Mouse (Mus musculus): ENCODE results near the gene Ttc9.
A peak's percentile ranks its signal among the peaks of the same experiment; 100 is the strongest.

Gene Ttc9

DNA sequence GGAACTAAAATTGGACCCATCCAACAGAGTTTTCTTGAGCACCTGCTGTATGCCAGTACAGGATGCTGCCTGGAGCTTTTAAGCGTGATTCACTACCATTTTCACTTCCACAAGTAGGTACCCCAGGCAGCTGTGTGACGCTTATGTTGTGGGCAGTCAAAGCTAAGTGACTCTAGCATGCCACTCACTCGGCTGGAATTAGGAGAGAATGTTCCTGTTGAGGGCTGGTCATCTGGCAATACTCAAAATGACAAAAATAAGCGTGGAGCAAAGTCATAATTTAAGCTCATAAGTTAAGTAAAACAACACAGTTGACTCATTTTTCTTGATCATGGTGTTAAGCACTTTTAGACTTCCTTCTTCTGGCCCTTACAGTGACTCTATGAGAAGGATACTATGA is 31.0 kb downstream of the Ttc9 start:
- DNase-seq, result no peak

GRCm38 (mm10) chr12:81663116-81663515 is 32.1 kb downstream of the Ttc9 start:
- DNase-seq, result no peak

DNA sequence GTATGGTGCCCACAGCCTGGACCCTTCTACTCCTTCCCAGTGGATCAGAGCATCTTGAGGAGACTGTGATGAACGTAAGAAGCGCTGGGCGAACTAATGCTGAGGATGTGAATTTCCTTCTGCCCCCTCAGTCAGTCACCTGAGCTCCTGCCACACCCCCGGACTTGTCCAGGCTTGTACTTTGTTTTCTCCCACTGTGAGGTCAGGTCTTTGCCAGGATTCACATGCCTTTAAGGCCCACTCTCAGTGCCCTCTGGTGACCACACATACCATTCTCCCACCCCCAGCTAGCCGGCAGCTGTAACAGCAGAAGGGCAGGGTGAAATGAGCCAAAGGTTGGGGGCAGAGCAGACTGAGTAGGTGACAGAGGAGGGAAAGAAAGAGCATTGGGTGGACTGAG is 32.9 kb downstream of the Ttc9 start:
- DNase-seq, result no peak

GRCm38 (mm10) chr12:81668406-81668805 is 37.4 kb downstream of the Ttc9 start:
- DNase-seq, result no peak

- no peak for DNase-seq
Observed at GRCm38 (mm10) chr12:81675557-81675956, 44.5 kb downstream of the Ttc9 start.

GRCm38 (mm10) chr12:81679807-81680529 is 48.9 kb downstream of the Ttc9 start:
- DNase-seq, result no peak

- DNase-seq, result no peak
Observed at GRCm38 (mm10) chr12:81683395-81683794, 52.3 kb downstream of the Ttc9 start.

DNA sequence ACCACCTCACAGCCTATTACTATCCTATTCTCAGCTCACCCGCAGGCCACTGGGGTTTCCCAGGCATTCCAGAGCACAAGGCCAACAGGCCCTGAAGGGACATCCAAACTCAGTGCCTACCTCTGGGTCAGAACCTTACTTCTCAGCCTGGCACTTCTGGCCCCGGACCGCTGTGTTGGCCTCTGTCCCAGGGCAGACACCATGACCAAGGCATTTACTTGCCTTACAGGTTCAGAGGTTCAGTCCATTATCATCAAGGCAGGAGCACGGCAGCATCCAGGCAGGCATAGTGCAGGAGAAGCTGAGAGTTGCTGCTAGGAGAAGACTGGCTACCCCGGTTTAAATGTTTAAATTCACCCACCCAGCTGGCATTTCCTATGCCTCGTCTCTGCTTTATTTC is 53.0 kb downstream of the Ttc9 start:
- DNase-seq, result no peak

DNA sequence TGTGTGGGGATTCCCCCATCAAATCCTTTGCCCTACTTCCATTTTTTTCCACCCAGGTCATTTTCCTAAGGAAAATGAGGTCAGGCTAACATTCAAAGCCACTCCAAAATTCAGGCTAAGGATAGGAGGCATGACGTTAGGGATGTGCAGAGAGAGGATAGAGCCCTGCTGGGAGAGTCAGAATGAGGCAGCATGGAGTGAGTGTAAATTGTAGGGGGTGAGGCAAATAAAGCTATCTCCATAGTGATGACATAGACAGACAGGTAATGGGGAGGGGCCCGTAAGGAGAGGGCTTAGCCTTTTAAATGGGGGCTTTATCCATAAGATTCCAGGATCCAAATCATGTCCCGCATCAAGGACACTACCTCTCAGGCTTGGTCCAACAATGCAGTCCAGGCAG is 54.9 kb downstream of the Ttc9 start:
- no peak for DNase-seq

DNA sequence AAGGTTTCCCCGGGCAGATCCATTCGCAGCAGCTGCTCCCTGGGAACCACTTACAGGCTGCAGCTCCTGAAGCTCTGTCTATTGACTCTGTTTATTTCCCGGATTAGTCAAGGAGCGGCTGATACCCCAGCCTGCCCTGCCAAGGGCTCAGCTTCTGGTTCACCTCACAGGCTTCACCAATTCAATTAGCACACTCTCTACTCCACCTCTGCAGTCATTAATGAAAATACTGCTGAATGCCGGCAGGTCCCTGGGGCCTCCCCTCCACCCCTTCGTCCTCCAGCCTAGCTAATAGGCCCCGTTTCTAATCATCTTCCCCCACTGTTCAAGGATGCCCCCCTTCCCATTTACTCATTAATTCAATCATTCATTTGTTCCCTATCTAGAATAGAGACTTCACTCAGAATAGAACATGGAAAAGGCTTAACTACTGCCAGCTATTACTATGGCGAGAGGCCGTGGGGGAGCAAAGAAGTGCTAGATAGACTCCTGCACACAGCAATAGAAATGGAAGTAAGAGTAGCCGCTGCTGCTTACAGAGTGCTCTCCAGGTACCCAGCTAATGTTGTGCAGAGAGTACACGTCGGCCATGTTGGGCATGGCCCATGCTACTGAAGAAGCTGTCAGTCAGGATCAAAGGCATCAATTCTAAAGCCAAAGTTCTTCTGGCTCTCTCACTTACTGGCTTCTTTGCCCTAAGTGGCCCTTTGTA is 55.5 kb downstream of the Ttc9 start:
- DNase-seq, result no peak

- DNase-seq, result no peak
Observed at GRCm38 (mm10) chr12:81687873-81688272, 56.8 kb downstream of the Ttc9 start.

- DNase-seq, result peak; percentile 12
Observed at GRCm38 (mm10) chr12:81688537-81688936, 57.5 kb downstream of the Ttc9 start.

- no peak for DNase-seq
Observed at GRCm38 (mm10) chr12:81689505-81690056, 58.5 kb downstream of the Ttc9 start.

DNA sequence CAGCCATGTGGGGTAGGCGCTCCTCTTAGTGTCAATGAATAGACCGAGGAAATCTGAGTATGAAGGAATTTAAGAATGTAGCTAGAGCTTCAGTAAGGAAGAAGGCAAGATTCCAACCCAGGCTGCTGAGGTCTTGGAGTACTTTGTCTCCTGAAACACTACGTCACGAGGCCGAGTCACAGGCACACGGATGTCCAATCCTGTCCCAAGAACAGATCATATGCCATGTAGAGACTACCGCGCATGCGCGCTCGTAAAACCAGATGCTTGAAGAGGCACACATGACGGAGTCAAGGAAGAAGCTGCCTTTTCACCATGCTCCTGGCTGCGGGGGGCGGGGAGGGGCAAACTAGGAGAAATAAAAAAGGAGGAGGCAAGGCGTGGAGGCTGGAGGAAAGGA is 59.1 kb downstream of the Ttc9 start:
- DNase-seq, result no peak

GRCm38 (mm10) chr12:81690751-81691150 is 59.7 kb downstream of the Ttc9 start:
- no peak for DNase-seq

GRCm38 (mm10) chr12:81691177-81691730 is 60.2 kb downstream of the Ttc9 start:
- DNase-seq, result peak; percentile 44

DNA sequence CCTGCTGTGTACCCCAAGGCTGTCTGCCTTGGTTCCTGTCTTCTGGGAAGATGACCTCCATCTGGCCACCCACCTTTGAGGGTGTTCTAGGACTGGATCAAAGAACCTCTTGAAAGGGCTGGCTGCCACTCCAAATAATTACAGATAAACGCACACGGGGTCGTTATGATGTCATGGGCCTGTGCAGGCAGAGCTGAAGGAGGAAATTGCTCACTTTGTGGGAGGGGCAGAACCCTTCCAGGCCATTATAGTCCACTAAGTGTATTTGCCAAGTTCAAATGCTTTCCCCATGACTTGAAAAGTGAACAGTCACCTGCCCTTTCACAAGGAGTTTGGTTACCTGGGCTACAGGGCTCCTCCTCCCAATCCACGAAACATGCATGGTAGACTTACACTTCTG is 67.0 kb downstream of the Ttc9 start:
- no peak for DNase-seq

- no peak for DNase-seq
Observed at GRCm38 (mm10) chr12:81702903-81703302, 71.9 kb downstream of the Ttc9 start.

- DNase-seq, result no peak
Observed at GRCm38 (mm10) chr12:81712618-81713017, 81.6 kb downstream of the Ttc9 start.
